Mouse (Mus musculus): ENCODE results near the gene Map6. TPM values are rescaled to one million over a fixed set of nuclear protein-coding genes. Genes with fewer than 3 reads are reported as not detected.

The Map6 gene
- total RNA-seq (2021) = 10 to 100 TPM; 96.6 to 98.6 TPM
- long read RNA-seq, experiment 1, full-length matches to known transcripts = 52 of 62 reads
- long read RNA-seq, experiment 1, partial matches to known transcripts = 7 of 62 reads
- long read RNA-seq, experiment 1, other reads (novel, unspliced or antisense) = 3 of 62 reads
- long read RNA-seq, experiment 2, full-length matches to known transcripts = 82 of 97 reads
- long read RNA-seq, experiment 2, partial matches to known transcripts = 7 of 97 reads
- long read RNA-seq, experiment 2, other reads (novel, unspliced or antisense) = 8 of 97 reads

GRCm38 (mm10) chr7:99267251-99267896, at the start of gene Map6:
Gene Map6, plus strand, starts transcription at chr7:99267447.
- no peak for TF ChIP-seq CTCF (conservative IDR thresholded peaks at IDR 0.05)
- Histone ChIP-seq H3K4me3 (peak within 1 kb of the TSS; percentile 89), H3K27ac (peak within 1 kb of the TSS; percentile 96)
- DNase-seq (ENCODE audit: low spot score in 2 of 2) = peak; percentile 68 to 78

GRCm38 (mm10) chr7:99224225-99224624, 43.0 kb upstream of the Map6 start:
- no peak for DNase-seq (ENCODE audit: low spot score in 2 of 2)
- no peak overlapping the region for H3K27ac ChIP-seq
- TF ChIP-seq CTCF (conservative IDR thresholded peaks at IDR 0.05) = peak; percentile 65
- H3K4me3 ChIP-seq = no peak overlapping the region

GRCm38 (mm10) chr7:99224648-99225190, 42.5 kb upstream of the Map6 start:
- TF ChIP-seq CTCF (conservative IDR thresholded peaks at IDR 0.05) = no peak
- DNase-seq (ENCODE audit: low spot score in 2 of 2) = no peak
- H3K27ac ChIP-seq = no peak overlapping the region
- H3K4me3 ChIP-seq = no peak overlapping the region

GRCm38 (mm10) chr7:99225421-99225820, 41.8 kb upstream of the Map6 start:
- TF ChIP-seq CTCF (conservative IDR thresholded peaks at IDR 0.05) = no peak
- Histone ChIP-seq H3K4me3 (no peak overlapping the region), H3K27ac (no peak overlapping the region)
- no peak for DNase-seq (ENCODE audit: low spot score in 2 of 2)

- H3K4me3 ChIP-seq = no peak overlapping the region
- TF ChIP-seq CTCF (conservative IDR thresholded peaks at IDR 0.05) = no peak
- DNase-seq (ENCODE audit: low spot score in 2 of 2) = no peak
- H3K27ac ChIP-seq = no peak overlapping the region
Observed at GRCm38 (mm10) chr7:99226662-99227061, 40.6 kb upstream of the Map6 start.

- DNase-seq (ENCODE audit: low spot score in 2 of 2) = no peak
- H3K27ac ChIP-seq = no peak overlapping the region
- TF ChIP-seq CTCF (conservative IDR thresholded peaks at IDR 0.05) = no peak
Observed at GRCm38 (mm10) chr7:99227267-99227666, 40.0 kb upstream of the Map6 start.

GRCm38 (mm10) chr7:99228825-99229224, 38.4 kb upstream of the Map6 start:
- no peak for TF ChIP-seq CTCF (conservative IDR thresholded peaks at IDR 0.05)
- H3K4me3 ChIP-seq = no peak overlapping the region
- no peak overlapping the region for H3K27ac ChIP-seq
- DNase-seq (ENCODE audit: low spot score in 2 of 2) = no peak

More at GRCm38 (mm10) chr7:99227267-99227666, 40.0 kb upstream of the Map6 start:
- no peak overlapping the region for H3K4me3 ChIP-seq

- TF ChIP-seq CTCF (conservative IDR thresholded peaks at IDR 0.05) = peak; percentile 77
- DNase-seq (ENCODE audit: low spot score in 2 of 2) = peak; percentile 21 to 40
- Histone ChIP-seq H3K27ac (no peak overlapping the region), H3K4me3 (no peak overlapping the region)
Observed at GRCm38 (mm10) chr7:99229411-99229810, 37.8 kb upstream of the Map6 start.

- no peak for TF ChIP-seq CTCF (conservative IDR thresholded peaks at IDR 0.05)
- DNase-seq (ENCODE audit: low spot score in 2 of 2) = no peak
- no peak overlapping the region for H3K4me3 ChIP-seq
- H3K27ac ChIP-seq = no peak overlapping the region
Observed at GRCm38 (mm10) chr7:99230061-99230747, 37.0 kb upstream of the Map6 start.

GRCm38 (mm10) chr7:99232571-99232970, 34.7 kb upstream of the Map6 start:
- peak; percentile 54 for TF ChIP-seq CTCF (conservative IDR thresholded peaks at IDR 0.05)
- Histone ChIP-seq H3K4me3 (no peak overlapping the region), H3K27ac (no peak overlapping the region)
- DNase-seq (ENCODE audit: low spot score in 2 of 2) = no peak

- H3K27ac ChIP-seq = no peak overlapping the region
- no peak for DNase-seq (ENCODE audit: low spot score in 2 of 2)
- TF ChIP-seq CTCF (conservative IDR thresholded peaks at IDR 0.05) = no peak
- H3K4me3 ChIP-seq = no peak overlapping the region
Observed at GRCm38 (mm10) chr7:99234916-99235315, 32.3 kb upstream of the Map6 start.

GRCm38 (mm10) chr7:99235657-99236056, 31.6 kb upstream of the Map6 start:
- no peak for DNase-seq (ENCODE audit: low spot score in 2 of 2)
- Histone ChIP-seq H3K4me3 (no peak overlapping the region), H3K27ac (no peak overlapping the region)
- no peak for TF ChIP-seq CTCF (conservative IDR thresholded peaks at IDR 0.05)

Data from layer of hippocampus, adult 2 months (tissue).